Mouse (Mus musculus) G1E (cell line): Measurements from ENCODE around the gene Metap1d.

Source experiments
- CTCF ChIP-seq: IDR thresholded peaks from 2 replicates; pipeline ENCODE4 v1.5.1; 2012; ENCODE audit warnings: low read depth, low read length, inconsistent platforms, mixed read lengths
- GATA1 ChIP-seq: IDR thresholded peaks from 2 replicates; pipeline ENCODE4 v1.6.1; 2012; ENCODE audit warnings: borderline replicate concordance, low read length, inconsistent platforms, mixed read lengths
- GATA2 ChIP-seq: IDR thresholded peaks from 2 replicates; pipeline ENCODE4 v1.6.1; 2012; ENCODE audit warnings: low read depth, low read length, inconsistent platforms, borderline replicate concordance
- POLR2AphosphoS5 ChIP-seq: IDR thresholded peaks from 2 replicates; pipeline ENCODE4 v1.6.1; 2012; ENCODE audit warnings: low read depth, low read length, inconsistent platforms; ENCODE audit not compliant: insufficient replicate concordance
- TAL1 ChIP-seq: conservative IDR thresholded peaks from 2 replicates; pipeline ENCODE4 v1.6.1; 2012; ENCODE audit warnings: low read depth, low read length, inconsistent platforms, mixed read lengths

- TF ChIP-seq CTCF: no peak
- no peak for TF ChIP-seq TAL1
- TF ChIP-seq GATA2: no peak
- no peak for TF ChIP-seq GATA1
- no peak for TF ChIP-seq POLR2AphosphoS5
Observed at GRCm38 (mm10) chr2:71566466-71566865, 113.4 kb downstream of the Metap1d start.
